Mouse (Mus musculus) gastrocnemius, postnatal 4 days (tissue): Measurements from ENCODE around the gene Bcl2l13. TPM values are rescaled to one million over a fixed set of nuclear protein-coding genes. Genes with fewer than 3 reads are reported as not detected.
"Not testable (repeated sequence)": the region's sequence is repeated elsewhere in the genome, so short reads cannot be mapped to it uniquely, and the experiment has no call there.

Experiments
- DNase-seq, 2 experiments: peaks; one replicate each; pipeline ENCODE4 v3.0.0; 2021 to 2022; ENCODE audit warnings: low spot score in 2 of 2, mixed read lengths in 2 of 2
- total RNA-seq, 2 experiments: library from RNA; stranded (reverse); gene quantifications; 2 replicates each; pipeline ENCODE4 v1.2.3; 2021

Bcl2l13 gene
- total RNA-seq, 2 experiments from 2014 or later = 39.1 to 43.3 TPM

DNA sequence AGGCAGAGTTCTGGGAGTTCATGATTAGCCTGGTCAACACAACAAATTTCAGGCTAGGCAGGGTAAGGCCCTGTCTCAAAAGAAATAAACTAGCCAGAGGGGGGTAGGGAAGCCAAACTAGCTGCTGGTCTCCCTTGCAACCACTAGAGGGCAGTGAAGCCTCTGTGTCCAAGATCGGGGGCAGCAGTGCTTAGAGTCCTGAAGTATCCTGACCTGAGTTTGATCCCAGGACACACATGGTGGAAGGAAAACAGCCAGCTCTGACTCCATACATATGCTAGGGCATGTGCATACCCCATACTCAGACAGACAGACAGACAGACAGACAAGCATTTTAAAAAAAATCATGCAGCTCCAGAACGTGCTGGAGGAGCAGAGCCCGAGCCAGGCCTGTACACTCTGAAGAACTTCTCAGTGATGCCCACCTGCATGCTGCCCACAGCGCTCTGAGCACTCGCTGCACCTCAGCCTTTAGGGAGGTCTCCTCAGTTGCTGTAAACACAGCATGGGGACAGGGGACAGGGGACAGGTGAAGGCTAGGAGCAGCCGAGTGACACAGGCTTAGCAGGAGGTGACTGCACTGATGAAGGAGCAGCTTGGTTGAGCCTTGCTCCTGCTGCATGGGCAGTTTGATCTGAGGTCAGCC lies 62.3 kb downstream of the Bcl2l13 start:
- DNase-seq = peak in 1 of 2 experiments; percentile 36

DNA sequence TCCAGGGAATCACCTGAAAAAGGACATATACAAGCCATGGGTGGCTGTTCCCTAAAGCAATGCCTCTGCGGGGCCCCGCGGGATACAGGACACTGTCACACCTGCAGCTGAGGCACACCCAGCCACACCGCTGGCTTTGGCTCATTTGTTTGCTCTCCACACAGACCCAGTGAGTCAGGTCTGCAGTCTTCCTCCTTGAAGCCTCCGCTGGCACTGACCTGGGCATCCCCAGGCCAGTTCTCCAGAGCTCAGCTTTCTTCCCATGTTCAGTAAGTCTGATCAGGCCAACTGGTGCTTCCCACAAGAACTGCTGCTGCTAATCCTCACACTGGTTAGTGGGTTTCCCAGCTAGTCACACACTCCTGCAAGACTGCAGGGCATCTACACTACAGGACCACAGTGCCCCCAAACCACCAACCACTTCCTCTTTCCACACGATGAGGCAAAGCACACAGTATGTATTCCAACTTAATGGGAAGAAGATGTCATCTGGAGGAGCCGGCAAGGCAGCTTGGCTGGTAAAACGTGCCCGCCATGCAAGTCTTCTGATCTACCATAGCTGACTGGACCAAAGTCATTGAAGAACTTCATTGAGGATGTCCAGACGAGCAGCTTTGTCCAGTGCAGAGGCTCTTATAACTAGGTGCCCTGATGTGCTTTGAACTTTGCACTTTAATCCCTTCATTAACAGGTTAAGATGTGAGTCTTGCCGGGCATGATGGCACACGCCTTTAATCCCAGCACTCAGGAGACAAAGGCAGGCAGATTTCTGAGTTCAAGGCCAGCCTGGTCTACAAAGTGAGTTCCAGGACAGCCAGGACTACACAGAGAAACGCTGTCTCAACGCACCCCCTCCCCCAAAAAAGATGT lies 66.0 kb downstream of the Bcl2l13 start:
- DNase-seq = no peak

DNA sequence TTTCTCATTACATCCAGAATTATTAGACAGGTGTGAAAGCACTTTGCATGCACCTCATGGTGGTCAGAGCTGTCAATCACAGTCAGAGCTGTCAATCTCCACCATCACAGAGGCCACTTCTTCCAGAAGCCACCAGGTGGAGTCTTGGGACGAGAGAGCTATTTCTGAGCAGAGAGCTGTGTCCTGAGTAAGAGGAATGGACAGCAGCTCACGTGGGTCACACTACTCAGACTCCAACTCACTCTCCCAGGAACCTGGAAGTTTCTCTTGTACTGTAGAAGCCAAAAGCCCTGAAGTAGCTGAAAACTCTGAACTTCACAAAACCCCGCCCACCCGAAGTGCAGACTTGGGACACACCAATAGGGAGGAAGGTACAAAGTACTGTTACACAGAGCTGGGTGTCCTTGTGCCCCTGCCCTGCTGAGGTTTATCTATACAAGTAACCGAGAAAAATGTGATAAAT lies 67.5 kb downstream of the Bcl2l13 start:
- DNase-seq = no peak

DNA sequence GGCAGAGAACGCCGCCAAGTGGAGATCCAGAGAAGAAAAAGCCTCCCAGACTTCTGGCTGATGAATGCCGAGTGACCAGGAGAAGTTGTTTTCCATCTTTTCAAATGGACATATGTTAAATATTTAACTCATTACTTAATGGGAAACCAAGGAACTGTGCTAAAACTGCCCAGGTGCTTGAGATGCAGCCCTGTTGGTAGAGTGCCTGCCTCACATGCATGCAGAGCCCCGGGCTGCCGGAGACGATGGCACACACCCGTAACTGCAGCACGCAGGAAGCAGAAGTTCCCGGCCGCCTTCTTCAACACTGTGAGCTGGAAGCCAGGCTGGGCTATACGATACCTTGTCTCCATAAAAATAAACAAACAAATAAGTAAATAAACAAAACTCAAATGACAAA lies 67.9 kb downstream of the Bcl2l13 start:
- DNase-seq = no peak

DNA sequence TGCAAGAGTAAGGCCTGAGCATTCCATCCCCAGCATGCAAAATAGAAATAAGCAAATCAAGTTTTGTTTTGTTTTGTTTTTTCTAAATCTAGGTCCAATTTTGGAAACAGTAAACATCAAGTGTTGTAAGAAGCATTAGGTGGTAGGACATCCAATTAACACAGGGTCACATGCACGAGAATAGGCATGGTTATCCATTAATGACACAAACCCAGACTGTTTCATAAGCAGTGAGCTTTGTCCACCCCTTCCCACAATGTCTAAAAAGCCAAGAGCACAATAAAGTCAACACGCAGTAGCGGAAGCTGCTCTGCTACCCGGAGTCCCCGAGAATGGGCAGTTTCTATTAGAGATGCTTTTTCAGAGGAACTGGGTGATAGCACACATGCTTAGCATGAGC lies 69.1 kb downstream of the Bcl2l13 start:
- no peak for DNase-seq

DNA sequence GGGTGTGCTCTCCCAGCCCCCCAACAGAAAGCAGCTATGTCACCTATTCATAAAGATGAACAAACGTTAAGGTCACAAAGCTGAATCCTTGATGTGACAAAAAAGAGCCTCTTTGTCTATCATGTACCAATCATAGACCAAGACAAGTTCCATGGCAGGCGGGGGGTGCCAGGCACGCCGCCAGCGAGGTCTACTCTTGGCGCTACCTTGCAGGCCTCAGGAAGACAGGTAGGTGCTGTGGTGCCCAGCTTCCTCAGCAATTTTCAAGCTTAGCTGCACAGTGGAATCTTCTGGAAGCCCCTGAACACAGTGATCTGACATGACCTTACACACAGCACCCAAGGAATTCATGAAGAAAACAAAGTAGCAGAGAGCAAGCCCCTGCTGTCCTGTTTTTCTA lies 70.5 kb downstream of the Bcl2l13 start:
- no peak for DNase-seq

DNA sequence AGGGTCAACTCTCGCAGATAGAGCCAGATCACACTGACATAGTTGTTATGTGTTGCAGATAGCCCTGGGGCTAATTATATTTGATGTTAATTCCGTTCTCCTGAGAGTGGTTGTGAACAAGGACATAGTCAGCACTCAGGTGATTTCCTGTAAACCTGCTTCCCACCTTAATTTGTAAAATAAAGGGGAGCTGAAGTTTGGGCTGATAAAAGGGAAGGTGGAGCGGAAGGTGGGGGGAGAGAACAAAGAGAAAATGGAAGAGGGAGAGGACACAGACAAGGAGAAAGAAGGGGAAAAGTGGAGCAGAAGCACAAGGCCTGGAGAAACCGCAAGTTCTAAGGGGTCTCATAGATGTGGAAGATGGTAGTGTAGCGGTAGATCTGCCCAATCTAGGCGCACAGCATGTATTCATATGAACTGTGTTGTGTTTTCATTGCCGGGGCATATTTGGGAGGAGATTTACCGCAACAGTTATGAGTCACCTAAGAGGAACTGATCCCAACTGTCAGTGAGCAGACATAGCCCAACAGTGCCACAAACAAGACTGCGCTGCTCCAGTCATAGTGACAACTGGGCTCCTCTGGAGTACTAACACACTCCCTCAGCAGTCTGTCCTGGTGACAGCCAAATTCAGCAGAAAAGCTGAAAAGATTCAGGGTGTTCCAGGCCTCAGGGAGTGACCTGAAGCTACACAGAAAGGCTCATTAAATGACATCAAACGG lies 72.0 kb downstream of the Bcl2l13 start:
- DNase-seq = not testable (repeated sequence)

DNA sequence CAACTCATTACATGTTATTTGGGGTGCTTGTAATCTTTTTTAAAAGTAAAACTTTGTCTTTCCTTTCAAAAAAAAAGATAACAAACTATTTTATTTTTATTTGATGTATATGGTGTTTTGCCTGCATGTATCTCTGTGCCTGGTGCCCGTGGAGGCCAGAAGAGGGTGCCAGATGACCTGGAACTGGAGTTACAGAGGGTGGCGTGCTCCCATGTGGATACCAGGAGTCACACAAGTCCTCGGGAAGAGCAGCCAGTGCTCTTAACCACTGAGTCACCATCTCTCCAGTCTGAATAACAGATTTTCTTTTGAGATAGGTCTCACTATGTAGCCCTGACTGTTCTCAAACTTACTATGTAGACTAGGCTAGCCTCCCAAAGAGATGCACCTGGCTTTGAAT lies 73.5 kb downstream of the Bcl2l13 start:
- no peak for DNase-seq

DNA sequence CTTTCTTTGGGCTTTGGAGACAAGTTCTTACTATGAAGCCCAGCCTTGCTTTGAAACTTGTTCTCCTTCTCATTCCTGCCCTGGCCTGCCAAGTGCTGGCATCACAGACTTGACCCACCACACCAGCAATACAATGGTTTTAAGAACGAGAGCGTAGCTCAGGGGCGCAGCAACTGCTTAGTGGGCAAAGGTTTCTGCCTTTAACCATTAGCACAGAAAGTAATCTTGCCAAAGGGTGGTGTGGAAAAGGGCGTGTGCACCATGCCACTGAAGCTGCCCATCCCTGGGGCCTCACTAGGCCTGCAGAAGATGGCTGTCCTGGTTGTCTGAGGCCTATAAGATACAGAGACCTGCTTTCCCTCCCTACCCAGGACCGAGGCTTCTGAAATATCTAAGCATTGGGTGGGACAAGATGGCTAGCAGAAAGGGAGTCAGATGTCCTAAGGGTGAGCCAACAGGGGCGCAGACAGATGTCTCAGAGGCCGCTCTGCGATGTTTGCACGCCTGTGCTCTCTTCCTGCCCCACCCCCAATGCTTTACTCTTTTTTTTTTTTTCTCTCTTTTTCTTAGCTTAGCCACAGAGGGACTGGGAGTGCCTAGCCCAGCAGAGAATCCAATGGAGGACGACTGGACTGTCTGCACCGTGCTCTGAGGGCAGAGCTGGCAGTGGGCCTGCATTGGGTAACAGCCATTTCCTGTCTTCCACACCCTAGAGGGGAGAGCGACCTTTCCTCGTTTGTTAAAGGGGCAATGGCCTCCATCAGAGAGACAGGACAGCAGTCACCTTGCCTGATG lies 75.4 kb downstream of the Bcl2l13 start:
- DNase-seq = no peak

DNA sequence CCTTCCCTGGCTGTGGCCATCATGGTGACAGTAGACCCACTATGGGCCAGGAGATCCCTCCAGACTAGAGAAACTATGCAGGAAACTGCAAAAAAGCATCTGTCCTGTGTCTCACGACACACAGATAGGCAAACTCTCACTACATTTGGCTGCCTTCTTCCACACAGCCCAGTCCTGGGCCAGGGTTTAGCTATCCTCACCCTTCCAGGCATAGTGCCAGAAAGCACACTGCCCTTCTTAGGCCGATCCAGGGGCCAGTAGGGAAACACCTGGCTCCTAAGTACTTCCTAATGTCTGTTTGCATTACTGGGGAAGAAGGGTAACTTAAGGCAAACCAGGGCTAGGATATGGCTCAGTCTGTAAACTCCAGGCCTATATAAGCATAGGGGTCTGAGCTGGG lies 76.9 kb downstream of the Bcl2l13 start:
- DNase-seq = no peak

DNA sequence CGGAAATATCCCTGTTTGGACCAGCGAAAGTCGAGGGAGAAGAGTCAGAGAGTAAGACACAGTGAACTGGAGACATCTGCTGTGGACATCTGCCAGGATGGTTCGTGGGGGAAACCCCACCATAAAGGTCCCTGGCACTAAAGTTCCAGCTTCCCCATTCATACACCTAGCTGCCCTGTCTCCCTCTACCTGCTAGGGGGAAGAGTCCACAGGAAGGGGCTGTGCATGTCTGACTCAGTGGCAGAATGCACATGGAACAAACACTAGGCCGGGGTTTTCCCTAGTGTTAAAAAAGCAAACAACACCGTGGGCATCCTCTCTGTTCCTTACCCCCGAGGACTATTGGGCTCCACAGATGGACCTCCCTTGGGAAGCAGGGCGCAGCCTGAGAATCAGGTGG lies 77.8 kb downstream of the Bcl2l13 start:
- no peak for DNase-seq

DNA sequence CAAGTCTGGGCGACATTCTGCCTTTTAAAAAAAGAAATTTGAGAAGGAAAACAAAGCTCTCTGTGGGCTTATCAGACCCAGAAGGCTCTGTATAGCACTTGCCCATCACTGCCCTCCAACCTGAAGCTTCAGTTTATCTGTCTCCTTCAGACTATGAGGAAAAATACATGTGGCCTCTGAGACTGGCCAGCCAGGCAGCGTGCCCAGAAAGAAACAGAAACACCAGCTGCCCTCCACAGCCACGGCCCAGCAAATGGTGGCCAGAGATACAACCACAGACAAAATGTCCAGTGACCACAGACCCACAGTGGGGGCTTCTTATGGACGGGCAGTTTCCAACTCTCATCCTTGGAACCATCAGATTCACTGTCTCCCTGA lies 78.5 kb downstream of the Bcl2l13 start:
- no peak for DNase-seq

DNA sequence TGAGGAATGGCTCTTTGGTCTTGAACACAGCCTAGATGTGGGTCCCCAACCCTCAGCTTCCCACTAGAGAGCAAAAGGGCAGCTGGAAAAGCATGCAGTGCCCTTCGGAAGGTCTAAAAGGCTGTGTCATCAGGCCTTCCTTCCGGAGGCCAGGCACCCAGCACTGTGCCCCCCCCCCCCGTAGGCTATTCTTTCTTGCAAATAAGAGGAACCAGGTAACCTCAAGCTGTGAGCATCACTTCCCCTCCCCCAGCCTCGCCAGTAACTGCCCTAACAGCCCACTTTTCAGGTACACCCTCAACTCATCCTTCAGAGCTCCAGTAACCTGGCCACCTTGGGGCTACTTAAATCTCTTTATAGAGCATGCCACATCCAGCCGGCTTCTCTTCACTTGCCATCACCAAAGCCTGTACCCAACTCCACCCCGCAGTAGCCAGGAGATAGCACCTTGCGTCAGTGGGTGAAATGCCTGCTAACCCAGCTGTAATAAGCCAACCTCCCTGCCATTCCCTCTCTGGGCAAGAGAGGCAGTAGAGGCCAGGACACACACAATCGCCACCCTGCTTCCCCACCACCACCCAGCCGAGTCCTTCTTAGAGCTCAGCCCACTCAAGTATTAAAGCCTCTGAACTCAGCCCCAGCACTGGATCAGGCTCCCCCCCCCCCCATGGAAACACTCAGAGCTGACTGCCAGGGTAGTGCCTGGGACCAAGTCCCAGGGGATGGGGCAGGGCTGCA lies 79.1 kb downstream of the Bcl2l13 start:
- no peak for DNase-seq

DNA sequence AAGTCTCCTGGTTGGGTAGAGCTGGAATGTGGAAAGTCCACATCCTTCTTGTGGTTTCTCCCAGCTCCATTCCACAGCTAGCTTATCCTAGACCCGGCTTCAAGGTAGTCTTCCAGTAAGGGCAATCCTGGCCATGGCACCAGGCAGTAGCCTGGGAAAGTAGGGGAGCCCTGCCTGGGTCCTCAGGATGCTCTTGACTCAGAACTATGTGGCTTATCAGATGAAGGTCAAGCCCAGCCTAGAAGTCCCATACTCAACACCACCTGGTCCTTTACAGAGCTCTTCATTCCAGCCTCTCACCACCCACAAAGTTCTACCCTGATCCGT lies 79.6 kb downstream of the Bcl2l13 start:
- DNase-seq = no peak

DNA sequence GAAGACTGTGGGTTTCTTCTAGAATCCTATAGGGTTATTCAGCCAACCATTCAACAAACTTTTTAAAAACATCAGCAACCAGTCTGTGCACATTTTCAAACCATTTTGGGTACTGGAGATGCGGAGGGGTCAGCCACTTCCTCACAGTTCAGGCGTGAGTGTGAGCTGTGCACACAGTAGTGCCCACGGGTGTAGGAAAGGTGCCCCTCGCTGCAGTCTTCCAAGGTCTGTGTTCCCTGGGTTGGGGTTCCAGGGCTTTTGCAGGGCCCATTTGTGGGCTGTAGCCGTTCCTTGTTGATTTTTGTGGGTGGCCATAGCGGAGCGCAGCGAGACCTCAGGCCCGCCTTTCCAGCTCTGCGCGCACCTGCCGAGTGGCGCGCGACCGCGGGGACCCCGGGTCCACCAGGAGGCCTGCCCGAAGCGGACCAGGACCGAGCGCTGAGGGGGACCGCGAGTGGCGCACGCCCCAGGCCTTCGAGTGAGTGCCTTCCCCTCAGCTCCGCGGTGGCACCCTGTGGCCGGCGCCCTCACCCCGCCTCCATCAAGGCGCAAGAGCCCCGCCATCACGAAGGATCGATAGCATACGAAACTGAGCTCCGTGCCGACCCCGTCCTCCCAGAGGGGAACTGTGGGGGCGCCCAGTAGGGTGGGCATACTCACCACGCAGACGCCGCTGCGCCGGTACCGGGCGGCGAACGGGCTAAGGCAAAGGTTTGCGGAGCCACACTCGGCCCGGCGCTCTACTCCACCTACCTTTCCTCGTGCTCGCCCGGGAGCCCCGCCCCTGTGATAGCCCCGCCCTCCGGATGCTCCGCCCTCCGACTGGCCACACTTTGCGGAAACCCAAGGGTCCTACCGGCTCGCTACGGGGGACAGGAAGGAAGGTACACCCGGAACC lies 80.3 kb downstream of the Bcl2l13 start, which contains the start of gene Bid:
TSS of gene Bid (minus strand) at position 780 of the 898 bp plus-strand sequence.
- DNase-seq = peak; percentile 74 to 85

DNA sequence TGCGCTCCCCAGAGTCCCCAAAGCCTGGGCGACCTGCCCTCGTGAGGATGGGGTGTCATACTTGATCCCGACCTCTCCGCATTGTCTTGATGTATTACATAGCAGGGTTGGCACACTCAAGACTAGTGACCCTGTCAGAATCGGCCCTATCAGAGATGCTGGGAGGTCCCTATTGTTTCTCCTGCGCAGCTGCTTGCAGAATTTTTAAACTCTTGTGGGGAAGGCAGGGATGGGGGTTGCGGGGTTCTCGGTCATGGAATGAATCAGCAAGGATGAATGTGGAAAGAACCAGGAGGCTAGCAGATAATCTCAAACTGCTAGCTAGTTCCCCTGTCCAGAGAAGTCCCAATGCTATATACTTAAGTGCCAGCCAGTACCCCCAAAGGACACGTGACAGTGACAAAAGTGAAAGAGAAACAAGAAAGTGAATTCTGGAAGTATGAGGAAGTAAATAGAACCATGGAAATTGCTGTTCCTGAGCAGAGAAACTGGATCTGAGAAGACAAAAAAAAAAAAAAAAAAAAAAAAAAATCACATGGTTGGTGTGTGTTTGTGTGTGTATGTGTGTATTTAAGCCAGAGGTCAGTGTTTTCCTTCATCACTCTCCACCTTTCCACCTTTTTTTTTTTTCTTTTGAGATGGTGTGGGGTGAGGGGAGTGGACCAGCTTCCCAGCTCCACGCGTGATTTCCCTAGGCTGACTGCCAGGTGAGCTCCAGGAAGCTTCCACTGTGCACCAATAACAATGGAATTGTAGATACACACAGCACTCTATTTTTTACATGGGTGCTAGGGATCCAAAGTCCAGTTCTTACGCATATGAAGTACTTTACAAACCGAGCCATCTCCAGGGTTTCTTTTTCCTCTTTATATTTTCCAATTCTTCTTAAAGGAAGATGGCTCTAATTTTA lies 81.2 kb downstream of the Bcl2l13 start:
- DNase-seq = not testable (repeated sequence)

DNA sequence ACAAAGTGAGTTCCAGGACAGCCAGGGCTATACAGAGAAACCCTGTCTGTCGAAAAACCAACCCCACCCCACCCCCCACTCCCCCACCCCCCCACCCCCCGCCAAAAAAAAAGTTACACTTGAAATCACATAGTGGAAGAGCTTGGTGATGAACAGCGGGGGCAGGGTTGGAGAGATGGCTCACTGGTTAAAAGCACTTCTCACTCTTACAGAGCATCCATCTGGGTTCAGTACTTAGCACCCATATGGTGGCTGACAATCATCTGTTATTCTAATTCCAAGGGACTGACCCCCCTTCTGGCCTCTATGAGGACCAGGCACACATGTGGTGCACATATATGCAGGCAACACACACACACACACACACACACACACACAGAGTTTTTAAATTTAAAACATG lies 82.0 kb downstream of the Bcl2l13 start:
- no peak for DNase-seq

DNA sequence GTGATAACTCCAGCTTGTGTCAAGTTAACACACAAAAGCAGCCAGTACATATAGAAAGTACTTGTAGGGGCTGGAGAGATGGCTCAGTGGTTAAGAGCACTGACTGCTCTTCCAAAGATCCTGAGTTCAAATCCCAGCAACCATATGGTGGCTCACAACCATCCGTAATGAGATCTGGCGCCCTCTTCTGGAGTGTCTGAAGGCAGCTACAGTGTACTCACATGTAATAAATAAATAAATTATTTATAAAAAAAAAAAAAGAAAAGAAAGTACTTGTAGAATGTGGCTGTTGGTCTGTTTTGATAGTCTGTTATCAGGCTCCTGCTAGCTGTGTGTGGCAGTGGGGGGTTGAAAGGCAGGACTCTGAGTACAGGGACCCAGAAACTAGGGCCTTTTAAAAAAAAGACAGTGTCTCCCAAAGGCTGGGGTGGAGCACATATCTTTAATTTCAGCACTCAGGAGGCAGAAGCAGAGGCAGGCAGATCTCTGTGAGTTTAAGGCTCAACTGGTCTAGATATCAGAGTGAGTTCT lies 88.8 kb downstream of the Bcl2l13 start:
- DNase-seq = not testable (repeated sequence)
